Mouse (Mus musculus): ENCODE results near the gene Fhit. TPM values are rescaled to one million over a fixed set of nuclear protein-coding genes. Genes with fewer than 3 reads are reported as not detected.
"Not testable (repeated sequence)": the region's sequence is repeated elsewhere in the genome, so short reads cannot be mapped to it uniquely, and the experiment has no call there.

Gene Fhit
- polyA plus RNA-seq, 1 experiment from 2014 or later, result 11.4 TPM

GRCm38 (mm10) chr14:9896556-9896955 lies 1265.3 kb downstream of the Fhit start:
- no peak for ATAC-seq
- no peak overlapping the region for H3K4me2 ChIP-seq (replicated peaks)
- H3K27me3 ChIP-seq (replicated peaks), result no peaks in the 10 kb centered on the region
- H3K9me3 ChIP-seq, result no peaks in the 10 kb centered on the region
- H3K4me3 ChIP-seq (replicated peaks), result no peak overlapping the region
- no peak overlapping the region for H3K27ac ChIP-seq
- no peak overlapping the region for H3K9ac ChIP-seq
- H3K36me3 ChIP-seq, result no peaks in the 10 kb centered on the region
- H3K4me1 ChIP-seq (replicated peaks), result no peaks in the 10 kb centered on the region
- whole genome bisulfite sequencing, result 88% methylated on average over 1 of the region's 1 CpGs

GRCm38 (mm10) chr14:9852041-9852440 lies 1309.8 kb downstream of the Fhit start:
- Histone ChIP-seq H3K4me3 (replicated peaks) (no peak overlapping the region), H3K4me2 (replicated peaks) (no peak overlapping the region), H3K9ac (no peak overlapping the region), H3K9me3 (no peaks in the 10 kb centered on the region), H3K4me1 (replicated peaks) (no peaks in the 10 kb centered on the region), H3K27me3 (replicated peaks) (no peaks in the 10 kb centered on the region), H3K36me3 (no peaks in the 10 kb centered on the region), H3K27ac (no peak overlapping the region)
- ATAC-seq, result no peak
- WGBS, result 59% methylated on average over 2 of the region's 2 CpGs

GRCm38 (mm10) chr14:9832290-9832689 lies 1329.5 kb downstream of the Fhit start:
- no peak for ATAC-seq
- Histone ChIP-seq H3K4me1 (replicated peaks) (no peaks in the 10 kb centered on the region), H3K36me3 (no peaks in the 10 kb centered on the region), H3K27ac (no peak overlapping the region), H3K9me3 (no peaks in the 10 kb centered on the region), H3K27me3 (replicated peaks) (no peaks in the 10 kb centered on the region), H3K4me2 (replicated peaks) (no peak overlapping the region), H3K4me3 (replicated peaks) (no peak overlapping the region), H3K9ac (no peak overlapping the region)

- not testable (repeated sequence) for H3K27ac ChIP-seq; H3K4me3 ChIP-seq (replicated peaks); H3K9ac ChIP-seq; H3K27me3 ChIP-seq (replicated peaks); ATAC-seq; H3K4me2 ChIP-seq (replicated peaks); H3K36me3 ChIP-seq; H3K4me1 ChIP-seq (replicated peaks); H3K9me3 ChIP-seq
- 76% methylated on average over 8 of the region's 8 CpGs for WGBS
Observed at GRCm38 (mm10) chr14:9828699-9829240, 1333.1 kb downstream of the Fhit start.

- Histone ChIP-seq H3K4me3 (replicated peaks) (no peak overlapping the region), H3K27me3 (replicated peaks) (no peaks in the 10 kb centered on the region), H3K9ac (no peak overlapping the region), H3K4me1 (replicated peaks) (no peaks in the 10 kb centered on the region), H3K9me3 (no peaks in the 10 kb centered on the region), H3K27ac (no peak overlapping the region), H3K4me2 (replicated peaks) (no peak overlapping the region), H3K36me3 (no peaks in the 10 kb centered on the region)
- no peak for ATAC-seq
- WGBS, result 73% methylated on average over 4 of the region's 4 CpGs
Observed at GRCm38 (mm10) chr14:9815963-9816362, 1345.9 kb downstream of the Fhit start.

GRCm38 (mm10) chr14:9811847-9812321 lies 1350.0 kb downstream of the Fhit start:
- no peak for ATAC-seq
- Histone ChIP-seq H3K4me1 (replicated peaks) (no peaks in the 10 kb centered on the region), H3K4me2 (replicated peaks) (no peak overlapping the region), H3K27ac (no peak overlapping the region), H3K9ac (no peak overlapping the region), H3K36me3 (no peaks in the 10 kb centered on the region), H3K4me3 (replicated peaks) (no peak overlapping the region), H3K9me3 (no peaks in the 10 kb centered on the region), H3K27me3 (replicated peaks) (no peaks in the 10 kb centered on the region)
- WGBS, result 52% methylated on average over 9 of the region's 9 CpGs

- H3K27ac ChIP-seq, result no peak overlapping the region
- ATAC-seq, result no peak
- H3K9me3 ChIP-seq, result no peaks in the 10 kb centered on the region
- no peaks in the 10 kb centered on the region for H3K4me1 ChIP-seq (replicated peaks)
- no peak overlapping the region for H3K9ac ChIP-seq
- 66% methylated on average over 7 of the region's 7 CpGs for WGBS
- no peak overlapping the region for H3K4me2 ChIP-seq (replicated peaks)
- H3K36me3 ChIP-seq, result no peaks in the 10 kb centered on the region
- H3K27me3 ChIP-seq (replicated peaks), result no peaks in the 10 kb centered on the region
- H3K4me3 ChIP-seq (replicated peaks), result no peak overlapping the region
Observed at GRCm38 (mm10) chr14:9811177-9811846, 1350.5 kb downstream of the Fhit start.

- no peaks in the 10 kb centered on the region for H3K9me3 ChIP-seq
- no peak for ATAC-seq
- no peak overlapping the region for H3K4me2 ChIP-seq (replicated peaks)
- no peak overlapping the region for H3K27ac ChIP-seq
- no peaks in the 10 kb centered on the region for H3K4me1 ChIP-seq (replicated peaks)
- H3K9ac ChIP-seq, result no peak overlapping the region
- no peaks in the 10 kb centered on the region for H3K36me3 ChIP-seq
- no peak overlapping the region for H3K4me3 ChIP-seq (replicated peaks)
- no peaks in the 10 kb centered on the region for H3K27me3 ChIP-seq (replicated peaks)
Observed at GRCm38 (mm10) chr14:9793403-9793802, 1368.4 kb downstream of the Fhit start.

GRCm38 (mm10) chr14:9788402-9788950 lies 1373.4 kb downstream of the Fhit start:
- Histone ChIP-seq H3K27ac (no peak overlapping the region), H3K4me1 (replicated peaks) (no peaks in the 10 kb centered on the region), H3K9me3 (no peaks in the 10 kb centered on the region), H3K36me3 (no peaks in the 10 kb centered on the region), H3K27me3 (replicated peaks) (no peaks in the 10 kb centered on the region), H3K4me2 (replicated peaks) (no peak overlapping the region), H3K4me3 (replicated peaks) (no peak overlapping the region), H3K9ac (no peak overlapping the region)
- WGBS, result 44% methylated on average over 3 of the region's 3 CpGs
- ATAC-seq, result no peak

GRCm38 (mm10) chr14:9787389-9787788 lies 1374.4 kb downstream of the Fhit start:
- ATAC-seq, result no peak
- H3K9ac ChIP-seq, result no peak overlapping the region
- no peaks in the 10 kb centered on the region for H3K36me3 ChIP-seq
- no peak overlapping the region for H3K4me3 ChIP-seq (replicated peaks)
- H3K4me1 ChIP-seq (replicated peaks), result no peaks in the 10 kb centered on the region
- H3K9me3 ChIP-seq, result no peaks in the 10 kb centered on the region
- 86% methylated on average over 1 of the region's 1 CpGs for WGBS
- H3K4me2 ChIP-seq (replicated peaks), result no peak overlapping the region
- H3K27me3 ChIP-seq (replicated peaks), result no peaks in the 10 kb centered on the region
- no peak overlapping the region for H3K27ac ChIP-seq

GRCm38 (mm10) chr14:9785861-9786260 lies 1376.0 kb downstream of the Fhit start:
- WGBS, result 25% methylated on average over 1 of the region's 1 CpGs
- no peak for ATAC-seq

GRCm38 (mm10) chr14:9751341-9751740 lies 1410.5 kb downstream of the Fhit start:
- Histone ChIP-seq H3K4me3 (replicated peaks) (no peak overlapping the region), H3K9ac (no peak overlapping the region), H3K4me1 (replicated peaks) (no peaks in the 10 kb centered on the region), H3K36me3 (no peaks in the 10 kb centered on the region), H3K9me3 (no peaks in the 10 kb centered on the region), H3K27ac (no peak overlapping the region), H3K4me2 (replicated peaks) (no peak overlapping the region), H3K27me3 (replicated peaks) (no peaks in the 10 kb centered on the region)
- 83% methylated on average over 4 of the region's 4 CpGs for WGBS
- no peak for ATAC-seq

More at GRCm38 (mm10) chr14:9785861-9786260, 1376.0 kb downstream of the Fhit start:
- H3K36me3 ChIP-seq, result no peaks in the 10 kb centered on the region
- no peaks in the 10 kb centered on the region for H3K9me3 ChIP-seq
- no peak overlapping the region for H3K4me2 ChIP-seq (replicated peaks)
- no peak overlapping the region for H3K4me3 ChIP-seq (replicated peaks)
- no peaks in the 10 kb centered on the region for H3K4me1 ChIP-seq (replicated peaks)
- H3K27me3 ChIP-seq (replicated peaks), result no peaks in the 10 kb centered on the region
- no peak overlapping the region for H3K27ac ChIP-seq
- H3K9ac ChIP-seq, result no peak overlapping the region

- no peak overlapping the region for H3K27ac ChIP-seq
- no peak overlapping the region for H3K9ac ChIP-seq
- H3K36me3 ChIP-seq, result no peaks in the 10 kb centered on the region
- H3K27me3 ChIP-seq (replicated peaks), result no peaks in the 10 kb centered on the region
- no peaks in the 10 kb centered on the region for H3K9me3 ChIP-seq
- 94% methylated on average over 1 of the region's 1 CpGs for WGBS
- H3K4me3 ChIP-seq (replicated peaks), result no peak overlapping the region
- H3K4me2 ChIP-seq (replicated peaks), result no peak overlapping the region
- no peak for ATAC-seq
- H3K4me1 ChIP-seq (replicated peaks), result no peaks in the 10 kb centered on the region
Observed at GRCm38 (mm10) chr14:9748709-9749108, 1413.1 kb downstream of the Fhit start.

Measured in intestine, embryonic 15.5 days (tissue).